Mouse (Mus musculus) monocyte, adult 5-6 weeks (primary cell): ENCODE results near the gene Clec4e. TPM values are rescaled to one million over a fixed set of nuclear protein-coding genes. Genes with fewer than 3 reads are reported as not detected.

ENCODE experiments used
- ATAC-seq: fragments of 153-309, 156-312 bp; replicated peaks from 2 replicates; pipeline ENCODE4 v1.8.0; 2017; ENCODE audit warnings: mild to moderate bottlenecking; ENCODE audit not compliant: low TSS enrichment, insufficient number of reproducible peaks, severe bottlenecking, poor library complexity, low FRiP score
- total RNA-seq: library from RNA; stranded (forward); fragments of 200-1000, 200-491, 200-594 nt; gene quantifications from 3 replicates; pipeline ENCODE4 v1.2.3, GENCODE M21; 2017

Gene Clec4e
- total RNA-seq, 1 experiment from 2014 or later = 125 TPM

DNA sequence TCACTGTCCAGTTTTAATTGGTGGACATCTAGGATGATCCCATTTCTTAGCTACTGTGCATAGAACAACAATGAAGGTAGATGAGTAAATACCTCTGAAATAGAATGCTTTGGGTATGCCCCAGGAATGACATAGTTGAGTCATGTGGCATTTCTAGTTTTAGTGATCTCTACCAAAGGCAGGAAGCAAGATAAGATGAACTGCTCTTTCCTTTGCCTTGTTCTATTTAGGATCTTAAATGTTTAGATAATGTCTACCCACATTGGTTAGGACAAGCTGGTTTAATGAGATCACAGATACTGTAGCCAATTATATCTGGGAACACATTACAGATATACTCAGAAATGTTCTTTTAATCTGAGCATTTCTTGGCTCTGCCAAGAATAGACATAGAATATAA, 52.1 kb downstream of the Clec4e start:
- no peak for ATAC-seq

Other genes with a start within 250 kb of the Clec4e start
- 9.1 to 25.6 TPM (median 14.4 TPM) in 3 replicates for gene Clec4b1, start 239.9 kb downstream of the Clec4e start, total RNA-seq
- 5.6 to 19.5 TPM (median 16.4 TPM) in 3 replicates for gene Clec4a2, start 183.4 kb downstream of the Clec4e start, total RNA-seq
- gene Clec4b2, start 117.0 kb downstream of the Clec4e start, total RNA-seq = not detected in 3 replicates
- gene Clec4n, start 60.0 kb downstream of the Clec4e start, total RNA-seq = 8.1 to 22.2 TPM (median 17.4 TPM) in 3 replicates
- 8.2 to 19.0 TPM (median 15.1 TPM) in 3 replicates for gene Clec4d, start 27.8 kb downstream of the Clec4e start, total RNA-seq
- not detected in 3 replicates for gene Vmn2r19, start 18.5 kb upstream of the Clec4e start, total RNA-seq
- 0.11 TPM in 1 of 3 replicates, not detected in the others for gene Vmn2r20, start 128.2 kb upstream of the Clec4e start, total RNA-seq
- gene Vmn2r21, start 243.5 kb upstream of the Clec4e start, total RNA-seq = not detected in 3 replicates